Mouse (Mus musculus) G1E (cell line): ENCODE data around the gene Hibadh. TPM values are rescaled to one million over a fixed set of nuclear protein-coding genes. Genes with fewer than 3 reads are reported as not detected.

Experiments used
- ATAC-seq: 2 replicates; pipeline ENCODE4 v1.8.0; 2016; ENCODE audit warnings: mild to moderate bottlenecking; ENCODE audit not compliant: insufficient number of reproducible peaks, poor library complexity, low FRiP score, severe bottlenecking; ENCODE audit errors: extremely low read depth
- DNase-seq: peaks from one replicate; pipeline ENCODE4 v3.0.0; 2012; ENCODE audit warnings: low spot score
- H3K27me3 ChIP-seq: 2 replicates; pipeline ENCODE4 v1.6.1; 2012; ENCODE audit warnings: mild to moderate bottlenecking, low read length, inconsistent platforms; ENCODE audit not compliant: insufficient read depth
- H3K36me3 ChIP-seq: replicated peaks from 2 replicates; pipeline ENCODE3; 2012; ENCODE audit warnings: mild to moderate bottlenecking, inconsistent platforms
- H3K4me1 ChIP-seq: 2 replicates; pipeline ENCODE4 v1.6.1; 2012; ENCODE audit warnings: low read depth, low read length, inconsistent platforms, mixed read lengths; ENCODE audit not compliant: insufficient read depth
- H3K4me3 ChIP-seq: 2 replicates; pipeline ENCODE4 v1.5.1; 2012; ENCODE audit warnings: low read depth, mild to moderate bottlenecking, inconsistent platforms, low read length, moderate library complexity, mixed read lengths
- H3K9me3 ChIP-seq: replicated peaks from 2 replicates; pipeline ENCODE4 v1.6.1; 2012; ENCODE audit warnings: inconsistent platforms
- CTCF ChIP-seq: IDR thresholded peaks from 2 replicates; pipeline ENCODE4 v1.5.1; 2012; ENCODE audit warnings: low read depth, low read length, inconsistent platforms, mixed read lengths
- GATA1 ChIP-seq: IDR thresholded peaks from 2 replicates; pipeline ENCODE4 v1.6.1; 2012; ENCODE audit warnings: borderline replicate concordance, low read length, inconsistent platforms, mixed read lengths
- GATA2 ChIP-seq: IDR thresholded peaks from 2 replicates; pipeline ENCODE4 v1.6.1; 2012; ENCODE audit warnings: low read depth, low read length, inconsistent platforms, borderline replicate concordance
- POLR2AphosphoS5 ChIP-seq: IDR thresholded peaks from 2 replicates; pipeline ENCODE4 v1.6.1; 2012; ENCODE audit warnings: low read depth, low read length, inconsistent platforms; ENCODE audit not compliant: insufficient replicate concordance
- TAL1 ChIP-seq: conservative IDR thresholded peaks from 2 replicates; pipeline ENCODE4 v1.6.1; 2012; ENCODE audit warnings: low read depth, low read length, inconsistent platforms, mixed read lengths
- polyA plus RNA-seq: library from polyadenylated mRNA; stranded (reverse); fragments of >175 nt; gene quantifications from 2 replicates; pipeline ENCODE4 v1.2.3, GENCODE M21; 2012
- total RNA-seq, 2 experiments: library from RNA; stranded (forward) in 1 of 2; stranded (reverse) in 1 of 2; fragments of 200-1000 nt in 1 of 2; fragments of >200 nt in 1 of 2; fragmentation: Nextera tagmentation in 1 of 2; gene quantifications; 2 replicates each; pipeline ENCODE4 v1.2.3; 2014 to 2017

The Hibadh gene
- total and polyA plus RNA-seq, 3 experiments, result 16.7 to 112 (median 72.9) TPM

- Histone ChIP-seq H3K27me3 (peaks cover 15% of the 10 kb centered on the region), H3K9me3 (no peaks in the 10 kb centered on the region), H3K4me3 (no peak overlapping the region), H3K36me3 (no peaks in the 10 kb centered on the region), H3K4me1 (no peaks in the 10 kb centered on the region)
- no peak for ATAC-seq
- TF ChIP-seq GATA1, result no peak
- no peak for TF ChIP-seq GATA2
- TF ChIP-seq TAL1, result no peak
- TF ChIP-seq CTCF, result no peak
- no peak for TF ChIP-seq POLR2AphosphoS5
- DNase-seq, result no peak
Observed at GRCm38 (mm10) chr6:52501479-52501878, 138.7 kb downstream of the Hibadh start.

Other genes with a start within 250 kb of the Hibadh start
- 123 and 153 TPM in 2 replicates for gene Tax1bp1, start 73.3 kb upstream of the Hibadh start, total RNA-seq (2014; fragmentation: Nextera tagmentation)
- gene Tax1bp1, start 73.3 kb upstream of the Hibadh start, total RNA-seq (2017), result 135 and 165 TPM in 2 replicates
- 10.0 and 13.5 TPM in 2 replicates for gene Tax1bp1, start 73.3 kb upstream of the Hibadh start, polyA plus RNA-seq